Mouse (Mus musculus): ENCODE results near the gene Cry2. TPM values are rescaled to one million over a fixed set of nuclear protein-coding genes. Genes with fewer than 3 reads are reported as not detected.
A peak's percentile ranks its signal among the peaks of the same experiment; 100 is the strongest.

Gene Cry2
- total RNA-seq, 2 experiments from 2014 or later = 99.0 to 111 TPM

DNA sequence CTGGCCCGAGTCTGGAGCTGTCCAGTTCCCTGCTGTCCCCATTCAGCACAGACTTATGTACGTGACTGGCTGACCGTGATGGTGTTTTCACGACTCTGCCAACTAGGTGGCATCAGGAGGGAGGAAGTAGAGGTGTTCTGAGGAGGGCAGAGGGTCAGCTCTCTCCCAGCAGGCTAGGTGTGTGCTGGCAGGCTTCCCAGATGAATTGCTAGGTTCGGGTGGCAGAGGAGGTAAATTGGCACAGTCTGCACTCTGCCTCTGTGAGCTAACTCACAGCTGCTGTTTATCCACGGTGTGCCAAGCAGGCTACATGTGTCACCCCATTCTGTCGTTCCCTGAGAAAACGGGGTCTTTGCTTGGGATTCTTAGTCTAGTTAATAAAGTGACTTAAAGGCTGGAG, 12.8 kb upstream of the Cry2 start:
- no peak for DNase-seq (ENCODE audit: low spot score in 2 of 2)

- DNase-seq (ENCODE audit: low spot score in 2 of 2) = no peak
These were observed 12.0 kb upstream of the Cry2 start for GRCm38 (mm10) chr2:92445890-92446289.

GRCm38 (mm10) chr2:92444376-92444775, 10.5 kb upstream of the Cry2 start:
- no peak for DNase-seq (ENCODE audit: low spot score in 2 of 2)

DNA sequence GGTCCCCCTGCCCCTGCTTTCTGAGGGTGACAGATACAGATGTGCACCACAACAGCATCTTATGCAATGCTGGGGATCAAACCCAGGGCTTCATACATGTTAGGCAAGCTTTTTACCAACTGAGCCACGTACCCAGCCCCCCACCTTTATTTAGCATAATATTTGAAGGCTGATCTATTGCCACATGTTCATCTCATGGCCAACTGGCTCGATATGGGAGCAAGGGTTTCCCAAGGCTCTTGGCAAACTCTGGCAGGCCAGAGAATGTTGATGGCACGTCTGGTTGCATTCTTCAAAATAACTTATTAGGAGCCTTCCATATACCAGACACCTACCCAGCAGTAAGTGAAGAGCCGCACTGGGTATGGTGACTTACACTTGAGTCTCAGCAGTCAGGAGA, 9.5 kb upstream of the Cry2 start:
- no peak for DNase-seq (ENCODE audit: low spot score in 2 of 2)

DNA sequence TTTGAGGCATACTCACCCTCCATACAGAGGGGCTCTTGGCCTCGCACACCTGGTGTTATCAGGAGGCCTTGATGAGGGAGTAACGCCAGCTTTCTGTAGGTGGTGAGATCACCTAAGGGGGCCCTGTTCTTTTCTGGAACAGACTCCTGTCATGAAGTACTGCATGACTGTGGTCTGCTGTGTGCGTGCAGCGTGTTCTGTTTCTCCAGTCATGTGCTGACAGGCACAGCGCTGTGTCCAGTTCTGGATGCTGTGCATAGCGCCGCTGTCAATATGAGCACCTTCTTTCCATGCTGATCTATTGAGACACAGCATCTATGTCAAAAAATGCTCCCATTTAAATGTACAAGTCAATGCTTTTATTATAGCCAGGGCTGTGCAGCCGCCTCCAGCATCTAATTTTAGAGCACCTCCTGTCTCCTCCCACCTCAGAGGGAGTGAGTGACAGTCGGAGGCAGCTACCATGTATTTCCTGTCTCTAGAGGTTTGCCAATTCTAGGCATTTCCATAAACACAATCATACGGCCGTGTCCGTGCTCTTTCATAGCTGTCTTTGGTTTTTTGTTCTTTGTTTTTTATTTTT, 8.7 kb upstream of the Cry2 start:
- DNase-seq (ENCODE audit: low spot score in 2 of 2) = peak in 1 of 2 experiments; percentile 84

DNA sequence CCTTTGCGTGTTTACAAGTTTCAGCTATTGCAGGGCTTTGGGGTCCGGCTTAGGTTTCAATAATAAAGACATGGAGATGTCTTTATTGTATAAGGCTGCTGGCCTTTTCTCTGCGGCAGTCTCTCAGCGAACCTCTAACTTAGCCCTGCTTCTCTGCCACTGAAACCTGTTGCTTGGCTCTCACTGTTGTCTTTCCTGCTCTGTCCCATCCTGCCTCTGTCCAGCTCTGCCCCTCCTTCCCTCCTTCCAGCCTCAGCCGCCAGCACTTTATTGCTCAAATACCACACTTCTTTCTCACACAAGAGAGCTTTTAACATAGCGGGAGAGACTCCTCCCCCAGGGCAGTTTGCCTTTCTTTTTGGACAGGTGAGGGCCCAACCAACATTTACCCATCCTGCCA, 6.6 kb upstream of the Cry2 start:
- no peak for DNase-seq (ENCODE audit: low spot score in 2 of 2)

- DNase-seq (ENCODE audit: low spot score in 2 of 2) = no peak
These were observed 4.7 kb upstream of the Cry2 start for GRCm38 (mm10) chr2:92438567-92438966.

- DNase-seq (ENCODE audit: low spot score in 2 of 2) = peak; percentile 75 to 94
These were observed 4.0 kb upstream of the Cry2 start for GRCm38 (mm10) chr2:92437875-92438274.

GRCm38 (mm10) chr2:92437366-92437765, 3.5 kb upstream of the Cry2 start:
- DNase-seq (ENCODE audit: low spot score in 2 of 2) = no peak

DNA sequence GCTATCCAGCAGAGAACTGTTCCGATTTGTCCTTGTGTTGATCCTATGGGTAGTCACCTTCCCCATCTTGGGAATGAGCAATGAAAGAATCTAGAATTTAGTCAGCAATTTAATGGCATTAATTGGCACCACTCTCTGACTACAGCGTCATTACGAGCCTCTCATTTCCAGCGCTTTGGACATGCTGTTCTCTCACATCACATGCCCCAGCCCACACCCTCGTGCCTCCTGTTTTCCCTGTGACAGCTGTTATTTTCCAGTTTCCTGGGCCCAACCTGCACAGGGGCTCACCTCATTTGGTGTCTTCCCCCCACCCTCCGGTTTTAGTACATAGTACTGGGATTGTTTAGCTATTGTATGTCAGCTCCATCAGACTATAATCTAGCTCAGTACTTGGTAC, 1.2 kb upstream of the Cry2 start:
- peak in 1 of 2 experiments; percentile 53 for DNase-seq (ENCODE audit: low spot score in 2 of 2)

- DNase-seq (ENCODE audit: low spot score in 2 of 2) = no peak
These were observed 517 bp upstream of the Cry2 start for GRCm38 (mm10) chr2:92434375-92434745.

- DNase-seq (ENCODE audit: low spot score in 2 of 2) = no peak
These were observed 1.2 kb downstream of the Cry2 start for GRCm38 (mm10) chr2:92432299-92433295.

- no peak for DNase-seq (ENCODE audit: low spot score in 2 of 2)
These were observed 2.1 kb downstream of the Cry2 start for GRCm38 (mm10) chr2:92431611-92432179.

- peak; percentile 61 to 77 for DNase-seq (ENCODE audit: low spot score in 2 of 2)
These were observed 2.9 kb downstream of the Cry2 start for GRCm38 (mm10) chr2:92430723-92431541.

GRCm38 (mm10) chr2:92430089-92430488, 3.8 kb downstream of the Cry2 start:
- no peak for DNase-seq (ENCODE audit: low spot score in 2 of 2)

- DNase-seq (ENCODE audit: low spot score in 2 of 2) = peak; percentile 73 to 88
These were observed 6.0 kb downstream of the Cry2 start for GRCm38 (mm10) chr2:92427882-92428281.

- no peak for DNase-seq (ENCODE audit: low spot score in 2 of 2)
These were observed 7.4 kb downstream of the Cry2 start for GRCm38 (mm10) chr2:92426426-92426825.

GRCm38 (mm10) chr2:92425366-92425765, 8.5 kb downstream of the Cry2 start:
- DNase-seq (ENCODE audit: low spot score in 2 of 2) = no peak

DNA sequence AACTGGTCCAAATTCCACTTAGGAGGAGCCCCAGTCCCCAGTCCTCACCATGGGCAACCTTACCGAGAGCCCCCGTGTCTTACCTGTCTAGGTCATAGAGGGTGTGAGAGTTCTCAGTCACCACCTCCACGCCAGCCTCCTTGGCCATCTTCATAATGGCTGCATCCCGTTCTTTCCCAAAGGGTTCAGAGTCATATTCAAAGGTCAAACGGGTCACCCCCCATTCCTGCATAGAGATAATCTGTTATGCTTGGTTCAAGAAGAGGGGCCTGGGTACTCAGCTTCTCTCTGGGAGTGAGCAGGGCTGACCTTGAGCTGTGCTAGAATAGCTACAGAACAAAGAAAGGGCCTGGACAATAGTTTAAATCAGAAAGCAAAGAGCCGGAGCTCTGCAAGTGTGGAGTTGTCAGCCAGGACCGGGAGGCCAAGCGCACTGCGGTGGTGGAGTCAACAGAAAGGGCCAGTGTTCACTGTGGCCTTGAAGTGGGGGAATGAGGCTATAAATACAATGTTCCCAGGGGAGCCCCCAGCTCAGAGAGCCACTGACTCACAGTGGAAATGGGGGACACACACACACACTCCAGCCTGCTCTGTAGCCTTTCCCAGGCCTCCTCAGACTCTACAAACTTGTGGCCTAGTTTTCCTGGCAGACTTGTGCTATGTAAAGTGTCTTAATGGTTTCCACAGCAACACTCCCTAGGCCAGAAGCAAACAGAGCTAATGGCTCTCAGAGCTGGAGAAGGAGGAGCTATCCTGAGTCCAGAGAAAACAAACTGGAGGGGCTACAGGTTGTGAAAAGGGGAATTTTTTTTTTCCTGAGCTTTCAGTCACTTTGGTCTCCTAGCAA, 9.2 kb downstream of the Cry2 start:
- DNase-seq (ENCODE audit: low spot score in 2 of 2) = peak in 1 of 2 experiments; percentile 61

- peak; percentile 77 to 82 for DNase-seq (ENCODE audit: low spot score in 2 of 2)
These were observed 10.0 kb downstream of the Cry2 start for GRCm38 (mm10) chr2:92423702-92424461.

Data from layer of hippocampus, adult 18-20 months (tissue).